Mouse (Mus musculus) embryonic facial prominence, embryonic 11.5 days (tissue): Measurements from ENCODE around the gene Hsdl1. TPM values are rescaled to one million over a fixed set of nuclear protein-coding genes. Genes with fewer than 3 reads are reported as not detected.

Source experiments
- ATAC-seq: fragments of 200-750 bp; cut with Nextera tagmentation; replicated peaks from 2 replicates; pipeline ENCODE4 v1.8.0; 2017; ENCODE audit warnings: low read depth; ENCODE audit not compliant: insufficient number of reproducible peaks, low FRiP score, low TSS enrichment
- DNase-seq: peaks from one replicate; pipeline ENCODE4 v3.0.0-alpha.2; 2015; ENCODE audit warnings: low spot score
- H3K27ac ChIP-seq: fragments of 300-500 bp; sonication (generic); replicated peaks from 2 replicates; pipeline ENCODE4 v1.5.1; 2014; ENCODE audit warnings: mild to moderate bottlenecking, low read depth, low read length, control low read depth
- H3K27me3 ChIP-seq: fragments of 300-500 bp; sonication (generic); 2 replicates; pipeline ENCODE4 v1.6.1; 2014; ENCODE audit warnings: mild to moderate bottlenecking, low read length, moderate library complexity, mixed read lengths; ENCODE audit not compliant: control insufficient read depth, insufficient read depth
- H3K36me3 ChIP-seq: fragments of 300-500 bp; sonication (generic); replicated peaks from 2 replicates; pipeline ENCODE4 v1.6.1; 2014; ENCODE audit warnings: low read depth, mild to moderate bottlenecking, low read length, moderate library complexity, mixed read lengths; ENCODE audit not compliant: control insufficient read depth, insufficient read depth
- H3K4me1 ChIP-seq: fragments of 300-500 bp; sonication (generic); 2 replicates; pipeline ENCODE4 v1.6.1; 2014; ENCODE audit warnings: low read length, mixed read lengths; ENCODE audit not compliant: control insufficient read depth, insufficient read depth
- H3K4me2 ChIP-seq: fragments of 300-500 bp; sonication (generic); 2 replicates; pipeline ENCODE4 v1.6.1; 2014; ENCODE audit warnings: low read depth, mild to moderate bottlenecking, control low read depth, low read length, moderate library complexity
- H3K4me3 ChIP-seq: fragments of 300-500 bp; sonication (generic); 2 replicates; pipeline ENCODE4 v1.5.1; 2014; ENCODE audit warnings: low read depth, low read length, control low read depth
- H3K9ac ChIP-seq: fragments of 300-500 bp; sonication (generic); replicated peaks from 2 replicates; pipeline ENCODE4 v1.6.1; 2014; ENCODE audit warnings: mild to moderate bottlenecking, control low read depth, low read length
- H3K9me3 ChIP-seq: fragments of 300-500 bp; sonication (generic); replicated peaks from 2 replicates; pipeline ENCODE4 v1.6.1; 2016; ENCODE audit warnings: mild to moderate bottlenecking, low read length, inconsistent platforms, mixed read lengths; ENCODE audit not compliant: control insufficient read depth
- WGBS: fragments of 180-500 bp; shearing (Covaris S2); extraction: QIAGEN DNeasy Blood & Tissue Kit; methylation state at CpG from one replicate; pipeline ENCODE4 v1.1.7; 2014; 5-methylcytosine and 5-hydroxymethylcytosine counted together
- polyA plus RNA-seq: library from polyadenylated mRNA; unstranded; fragments of >200 nt; fragmentation: Nextera tagmentation; extraction: Ambion mirVana; gene quantifications from 2 replicates; pipeline ENCODE4 v1.2.1, GENCODE M21; 2014

The Hsdl1 gene
- polyA plus RNA-seq, 1 experiment from 2014 or later = 39.6 TPM

DNA sequence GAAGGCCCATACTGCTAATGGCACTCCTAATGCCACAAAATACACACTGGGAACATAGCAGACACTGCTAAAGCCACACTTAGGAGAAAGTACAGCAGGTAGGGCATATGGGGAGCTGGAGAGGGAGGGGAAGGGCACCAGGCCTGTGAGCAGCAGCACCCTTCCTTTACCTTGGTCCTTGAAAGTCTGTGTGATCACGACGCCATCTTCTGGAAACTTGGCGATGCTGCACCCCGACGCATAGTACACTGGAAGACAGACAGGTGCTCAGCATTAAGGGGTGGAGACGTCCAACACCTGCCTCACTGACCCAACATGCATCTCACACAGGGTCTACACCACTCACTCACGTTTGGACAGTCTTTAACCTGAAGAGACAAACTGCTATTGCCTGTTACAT lies 54.9 kb downstream of the Hsdl1 start:
- WGBS = 74% methylated on average over 7 of the region's 7 CpGs
- DNase-seq (peak; percentile 14), ATAC-seq (no peak)
- H3K27ac ChIP-seq = no peak overlapping the region
- no peak overlapping the region for H3K9ac ChIP-seq
- no peaks in the 10 kb centered on the region for H3K27me3 ChIP-seq
- no peak overlapping the region for H3K4me3 ChIP-seq
- peaks cover 29% of the 10 kb centered on the region for H3K36me3 ChIP-seq
- H3K4me2 ChIP-seq = no peak overlapping the region
- H3K9me3 ChIP-seq = no peaks in the 10 kb centered on the region
- no peaks in the 10 kb centered on the region for H3K4me1 ChIP-seq

DNA sequence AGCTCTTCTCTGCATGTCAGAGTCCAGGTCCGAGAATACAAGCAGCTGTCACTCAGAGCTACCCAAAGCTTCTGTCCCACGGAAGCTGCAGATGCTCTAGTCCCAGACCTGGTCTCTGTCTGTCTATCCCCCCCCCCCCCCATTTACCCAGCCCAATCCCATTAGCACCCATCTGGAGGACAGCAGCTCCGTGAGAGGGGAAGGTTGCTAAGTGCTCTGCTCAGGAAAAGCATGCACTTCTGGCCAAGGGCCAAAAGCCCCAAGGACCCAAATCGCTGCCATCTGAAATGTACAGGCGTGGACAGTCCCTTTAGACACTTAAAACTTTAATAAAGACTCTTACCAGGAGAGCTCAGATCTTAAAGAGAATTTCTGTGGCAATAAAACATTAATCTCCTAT lies 58.3 kb downstream of the Hsdl1 start:
- H3K4me1 ChIP-seq = no peaks in the 10 kb centered on the region
- H3K27ac ChIP-seq = no peak overlapping the region
- H3K4me2 ChIP-seq = no peak overlapping the region
- ATAC-seq = peak; percentile 47; the same call in 1 of the 2 replicates
- no peak overlapping the region for H3K4me3 ChIP-seq
- H3K36me3 ChIP-seq = peaks cover 24% of the 10 kb centered on the region
- H3K9ac ChIP-seq = no peak overlapping the region
- H3K27me3 ChIP-seq = no peaks in the 10 kb centered on the region
- H3K9me3 ChIP-seq = no peaks in the 10 kb centered on the region
- no peak for DNase-seq
- 67% methylated on average over 5 of the region's 5 CpGs for WGBS

DNA sequence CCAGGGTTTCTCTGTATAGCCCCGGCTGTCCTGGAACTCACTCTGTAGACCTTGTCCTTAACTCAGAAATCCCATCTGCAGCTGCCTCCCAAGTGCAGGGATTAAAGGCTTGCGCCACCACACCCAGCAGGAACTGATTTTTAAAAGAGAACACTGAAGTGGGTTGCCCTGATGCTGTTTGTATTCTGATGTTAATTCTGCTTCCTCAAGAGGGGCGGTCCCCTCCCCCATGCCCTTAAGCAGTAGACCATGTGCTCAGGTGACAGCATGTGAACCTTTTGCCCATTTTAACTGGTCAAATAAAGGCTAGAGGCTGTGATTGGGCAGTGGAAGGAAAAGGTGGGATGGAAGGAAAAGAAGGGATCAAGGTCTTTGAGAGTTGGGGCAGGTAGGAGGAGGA lies 59.2 kb downstream of the Hsdl1 start:
- no peak overlapping the region for H3K9ac ChIP-seq
- 61% methylated on average over 3 of the region's 3 CpGs for WGBS
- H3K27ac ChIP-seq = no peak overlapping the region
- peaks cover 19% of the 10 kb centered on the region for H3K36me3 ChIP-seq
- no peak for ATAC-seq
- H3K4me3 ChIP-seq = no peak overlapping the region
- no peaks in the 10 kb centered on the region for H3K9me3 ChIP-seq
- H3K4me2 ChIP-seq = no peak overlapping the region
- no peaks in the 10 kb centered on the region for H3K4me1 ChIP-seq
- H3K27me3 ChIP-seq = no peaks in the 10 kb centered on the region
- DNase-seq = no peak

DNA sequence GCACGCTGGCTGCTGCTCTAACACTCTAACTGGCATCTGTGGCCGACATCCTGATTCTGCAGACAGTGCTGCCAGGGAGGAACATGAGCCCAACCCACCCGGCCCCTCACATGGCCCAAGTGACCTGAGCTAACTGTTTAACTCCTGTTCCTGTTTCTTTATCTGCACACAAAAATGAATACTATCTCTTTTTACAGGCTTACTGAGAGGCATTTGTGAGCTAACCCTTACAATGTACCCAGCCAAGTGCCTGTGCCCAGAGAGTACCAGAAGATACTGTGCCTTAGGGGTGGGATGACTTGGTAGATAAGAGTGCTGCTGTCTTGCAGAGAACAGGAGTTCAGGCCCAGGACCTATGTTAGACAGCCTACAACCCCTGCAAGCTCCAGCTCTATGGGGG lies 60.0 kb downstream of the Hsdl1 start:
- Histone ChIP-seq H3K36me3 (peaks cover 19% of the 10 kb centered on the region), H3K9me3 (no peaks in the 10 kb centered on the region), H3K4me3 (no peak overlapping the region), H3K27ac (no peak overlapping the region), H3K4me2 (no peak overlapping the region), H3K9ac (no peak overlapping the region), H3K4me1 (no peaks in the 10 kb centered on the region), H3K27me3 (no peaks in the 10 kb centered on the region)
- WGBS = 89% methylated on average over 3 of the region's 3 CpGs
- DNase-seq (no peak), ATAC-seq (no peak)

DNA sequence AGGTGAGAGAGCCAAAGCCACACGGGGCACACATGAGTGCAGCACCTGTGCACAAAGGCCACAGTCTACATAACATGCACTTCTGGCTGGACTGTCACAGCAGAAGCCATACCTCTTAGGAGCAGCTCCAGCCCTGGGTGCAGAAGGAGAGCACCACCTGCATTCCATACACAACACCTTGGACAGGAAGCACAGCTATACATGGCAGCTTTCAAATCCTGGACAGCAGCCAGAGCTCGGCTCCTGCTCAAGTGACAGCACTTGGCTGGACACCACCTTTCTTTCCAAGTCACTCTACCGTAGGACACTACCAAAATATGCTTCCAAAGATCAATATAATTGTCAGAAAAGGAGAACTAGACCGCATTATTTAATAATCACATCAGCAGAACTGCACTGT lies 61.6 kb downstream of the Hsdl1 start:
- no peaks in the 10 kb centered on the region for H3K9me3 ChIP-seq
- no peak for DNase-seq
- no peaks in the 10 kb centered on the region for H3K4me1 ChIP-seq
- ATAC-seq = no peak
- no peak overlapping the region for H3K9ac ChIP-seq
- H3K27ac ChIP-seq = no peak overlapping the region
- no peak overlapping the region for H3K4me2 ChIP-seq
- no peaks in the 10 kb centered on the region for H3K27me3 ChIP-seq
- H3K4me3 ChIP-seq = no peak overlapping the region
- peaks cover 21% of the 10 kb centered on the region for H3K36me3 ChIP-seq
- 93% methylated on average over 4 of the region's 4 CpGs for WGBS

Other genes starting within 250 kb of the Hsdl1 start
- 311 and 315 TPM in 2 replicates for gene Hsbp1, start 230.7 kb downstream of the Hsdl1 start, polyA plus RNA-seq
- gene Mlycd, start 180.3 kb downstream of the Hsdl1 start, polyA plus RNA-seq = 9.8 and 10.4 TPM in 2 replicates
- 0.08 and 0.53 TPM in 2 replicates for gene Osgin1, start 141.1 kb downstream of the Hsdl1 start, polyA plus RNA-seq
- gene Necab2, start 128.5 kb downstream of the Hsdl1 start, polyA plus RNA-seq = 9.2 and 11.9 TPM in 2 replicates
- gene Slc38a8, start 73.5 kb downstream of the Hsdl1 start, polyA plus RNA-seq = 1.8 and 4.7 TPM in 2 replicates
- 103 and 106 TPM in 2 replicates for gene Mbtps1, start 16.4 kb downstream of the Hsdl1 start, polyA plus RNA-seq
- 0.13 TPM in 1 of 2 replicates, not detected in the other for gene Dnaaf1, start 52 bp upstream of the Hsdl1 start, polyA plus RNA-seq
- 10.3 and 11.0 TPM in 2 replicates for gene Taf1c, start 30.0 kb upstream of the Hsdl1 start, polyA plus RNA-seq
- 0.17 TPM in 1 of 2 replicates, not detected in the other for gene Adad2, start 37.6 kb upstream of the Hsdl1 start, polyA plus RNA-seq
- 0.15 TPM in 1 of 2 replicates, not detected in the other for gene Kcng4, start 60.5 kb upstream of the Hsdl1 start, polyA plus RNA-seq
- gene Wfdc1, start 91.2 kb upstream of the Hsdl1 start, polyA plus RNA-seq = 5.7 and 14.3 TPM in 2 replicates
- gene Atp2c2, start 124.8 kb upstream of the Hsdl1 start, polyA plus RNA-seq = 1.1 and 1.3 TPM in 2 replicates
- 6.5 and 6.9 TPM in 2 replicates for gene Tldc1, start 203.2 kb upstream of the Hsdl1 start, polyA plus RNA-seq